Mouse (Mus musculus) megakaryocyte-erythroid progenitor cell, adult 5 weeks (primary cell): Measurements from ENCODE around the gene Krt8. TPM values are rescaled to one million over a fixed set of nuclear protein-coding genes. Genes with fewer than 3 reads are reported as not detected.

Experiments used
- polyA plus RNA-seq: library from polyadenylated mRNA; stranded (reverse); fragments of >175 nt; gene quantifications from 2 replicates; pipeline ENCODE4 v1.2.3, GENCODE M21; 2012

Krt8 gene
- polyA plus RNA-seq, result 0.56 and 0.59 TPM in 2 replicates

DNA sequence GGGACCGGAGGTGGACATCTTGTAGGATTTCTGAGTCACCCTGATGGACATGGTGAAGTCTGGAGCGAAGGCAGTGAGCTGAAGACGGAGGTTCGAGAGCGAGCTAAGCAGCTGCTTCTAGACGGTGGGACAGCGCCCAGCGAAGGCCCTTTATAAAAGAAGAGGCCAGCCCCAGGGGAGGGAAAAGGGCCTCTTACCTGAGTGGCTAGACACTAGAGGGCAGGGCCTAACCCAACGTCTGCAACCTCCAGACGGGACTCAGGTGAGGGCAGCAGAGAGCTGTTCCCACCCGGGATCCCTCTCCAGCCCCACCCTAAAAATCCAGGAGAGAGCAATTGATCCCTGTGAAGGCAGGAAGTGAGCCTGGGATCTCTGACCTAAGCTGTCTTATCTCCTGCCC lies at the start of gene Krt8:
TSS of gene Krt8 (minus strand) at position 294 of the 400 bp plus-strand sequence.

DNA sequence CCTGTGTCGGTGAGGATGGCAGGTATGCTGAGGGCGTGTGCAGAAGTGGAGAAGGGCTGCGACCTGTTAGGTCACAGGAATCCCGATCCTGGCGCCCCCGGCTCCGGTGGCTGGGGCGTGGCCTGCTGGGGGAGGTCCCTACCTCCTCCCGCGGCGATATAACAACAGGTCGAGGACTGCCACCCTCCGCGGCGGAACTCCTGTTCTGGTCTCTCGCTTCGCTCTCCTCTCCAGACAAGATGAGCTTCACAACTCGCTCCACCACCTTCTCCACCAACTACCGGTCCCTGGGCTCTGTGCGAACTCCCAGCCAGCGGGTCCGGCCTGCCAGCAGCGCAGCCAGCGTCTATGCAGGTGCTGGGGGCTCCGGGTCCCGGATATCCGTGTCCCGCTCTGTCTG lies 23.8 kb upstream of the Krt8 start, which contains the start of gene Krt18:
TSS of gene Krt18 (plus strand) at position 141 of the 400 bp plus-strand sequence.

DNA sequence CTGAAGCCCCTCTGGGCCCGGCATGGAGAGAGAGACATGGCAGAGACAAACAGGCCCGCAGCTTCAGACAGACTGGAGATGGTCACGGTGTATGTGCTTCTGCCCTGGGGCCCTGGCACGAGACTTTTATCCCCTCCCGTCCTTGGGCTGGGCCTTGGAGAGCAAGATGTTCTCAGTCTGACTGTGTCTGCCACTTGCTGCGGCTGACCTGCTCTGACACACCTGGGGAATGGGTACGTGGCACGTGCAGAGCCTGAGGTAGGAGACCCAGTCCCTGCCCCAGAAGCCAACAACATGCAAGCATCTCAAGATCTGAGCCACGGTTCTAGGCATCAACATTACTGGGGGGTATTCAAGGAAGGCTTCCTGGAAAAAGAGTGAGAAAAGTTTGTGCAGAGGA lies 50.1 kb downstream of the Krt8 start, which contains the start of gene Krt78:
TSS of gene Krt78 (minus strand) at position 101 of the 400 bp plus-strand sequence.

Other genes starting within 250 kb of the Krt8 start
- gene Krt72, start 218.0 kb downstream of the Krt8 start, polyA plus RNA-seq, result not detected in 2 replicates
- not detected in 2 replicates for gene Krt73, start 202.1 kb downstream of the Krt8 start, polyA plus RNA-seq
- gene Krt2, start 186.3 kb downstream of the Krt8 start, polyA plus RNA-seq, result not detected in 2 replicates
- 0.03 TPM in 1 of 2 replicates, not detected in the other for gene Krt1, start 153.7 kb downstream of the Krt8 start, polyA plus RNA-seq
- not detected in 2 replicates for gene Krt77, start 134.8 kb downstream of the Krt8 start, polyA plus RNA-seq
- gene Krt76, start 111.6 kb downstream of the Krt8 start, polyA plus RNA-seq, result not detected in 2 replicates
- gene Krt4, start 79.7 kb downstream of the Krt8 start, polyA plus RNA-seq, result not detected in 2 replicates
- not detected in 2 replicates for gene Krt79, start 64.2 kb downstream of the Krt8 start, polyA plus RNA-seq
- gene Krt78, start 50.2 kb downstream of the Krt8 start, polyA plus RNA-seq, result 0.02 TPM in 1 of 2 replicates, not detected in the other
- 16.0 and 21.4 TPM in 2 replicates for gene Krt18, start 23.7 kb upstream of the Krt8 start, polyA plus RNA-seq
- gene Eif4b, start 69.3 kb upstream of the Krt8 start, polyA plus RNA-seq, result 249 and 350 TPM in 2 replicates
- gene Tns2, start 95.9 kb upstream of the Krt8 start, polyA plus RNA-seq, result 0.34 and 0.73 TPM in 2 replicates
- 19.3 and 22.6 TPM in 2 replicates for gene Spryd3, start 131.8 kb upstream of the Krt8 start, polyA plus RNA-seq
- gene Igfbp6, start 139.9 kb upstream of the Krt8 start, polyA plus RNA-seq, result 0.41 TPM in 1 of 2 replicates, not detected in the other
- gene Soat2, start 146.0 kb upstream of the Krt8 start, polyA plus RNA-seq, result 1.9 and 5.1 TPM in 2 replicates
- gene Zfp740, start 198.8 kb upstream of the Krt8 start, polyA plus RNA-seq, result 10.8 and 13.8 TPM in 2 replicates
- 25.6 and 36.3 TPM in 2 replicates for gene Csad, start 200.2 kb upstream of the Krt8 start, polyA plus RNA-seq
- 84.2 and 101 TPM in 2 replicates for gene Itgb7, start 227.5 kb upstream of the Krt8 start, polyA plus RNA-seq